Mouse (Mus musculus) monocyte, adult 2 months (primary cell): ENCODE measurements around the gene Lmod1.

Experiments
- DNase-seq, 2 experiments: peaks; one replicate each; pipeline ENCODE4 v3.0.0; 2022; ENCODE audit warnings: low spot score in 2 of 2, low read depth in 1 of 2

The Lmod1 gene

DNA sequence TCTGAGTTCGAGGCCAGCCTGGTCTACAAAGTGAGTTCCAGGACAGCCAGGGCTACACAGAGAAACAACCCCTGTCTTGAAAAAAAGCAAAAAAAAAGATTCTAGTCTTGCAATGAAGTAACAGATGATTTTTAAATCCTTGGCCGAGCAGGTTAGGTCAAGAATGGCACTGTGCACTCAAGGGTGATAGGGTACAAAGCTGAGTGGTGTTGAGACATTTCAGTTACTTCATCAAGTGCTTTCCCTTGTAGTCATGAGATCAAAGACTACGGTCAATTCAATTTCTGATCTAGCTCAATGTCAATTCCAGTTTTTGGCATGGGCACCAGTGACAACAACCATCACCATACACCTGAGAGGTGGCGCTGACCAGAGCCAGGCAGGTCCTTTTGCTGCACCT lies 84.4 kb downstream of the Lmod1 start:
- DNase-seq: no peak

- DNase-seq: no peak
Measured at GRCm38 (mm10) chr1:135410967-135411366, 86.4 kb downstream of the Lmod1 start.

DNA sequence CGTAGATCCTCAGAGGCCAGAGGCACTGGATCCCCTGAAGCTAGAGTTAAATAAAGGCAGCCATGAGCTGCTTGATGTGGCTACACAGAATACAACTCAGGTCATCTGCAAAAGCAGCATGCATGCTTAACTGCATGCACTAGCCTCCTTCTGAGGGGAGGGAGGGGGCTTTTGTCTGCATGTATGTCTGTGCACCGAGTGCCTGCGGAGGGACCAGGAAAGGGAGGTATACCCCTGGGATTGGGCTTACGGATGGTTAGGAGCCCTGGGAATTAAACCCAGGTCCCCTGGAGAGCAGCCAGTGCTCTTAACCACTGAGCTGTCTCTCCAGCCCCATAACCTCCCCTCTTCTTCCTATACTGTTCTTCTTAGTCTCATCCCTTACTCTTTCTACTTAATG lies 87.5 kb downstream of the Lmod1 start:
- DNase-seq: no peak

GRCm38 (mm10) chr1:135413996-135414395 lies 89.4 kb downstream of the Lmod1 start:
- DNase-seq: no peak
